Mouse (Mus musculus) embryo, embryonic 9.5 days (tissue): ENCODE data around the gene Ilf3.

Experiments used
- DNase-seq: peaks from one replicate; pipeline ENCODE4 v3.0.0-alpha.2; 2017; ENCODE audit errors: extremely low spot score

The Ilf3 gene

GRCm38 (mm10) chr9:21402764-21403253 lies 35.1 kb downstream of the Ilf3 start:
- no peak for DNase-seq

GRCm38 (mm10) chr9:21403745-21404144 lies 36.1 kb downstream of the Ilf3 start:
- no peak for DNase-seq

- DNase-seq: no peak
These were observed 37.9 kb downstream of the Ilf3 start for GRCm38 (mm10) chr9:21405525-21405924.

- peak; percentile 39 for DNase-seq
These were observed 40.3 kb downstream of the Ilf3 start for GRCm38 (mm10) chr9:21407951-21408350.

- no peak for DNase-seq
These were observed 41.0 kb downstream of the Ilf3 start for GRCm38 (mm10) chr9:21408624-21409023.

GRCm38 (mm10) chr9:21409592-21410317 lies 42.1 kb downstream of the Ilf3 start:
- peak; percentile 79 for DNase-seq

GRCm38 (mm10) chr9:21411669-21412550 lies 44.2 kb downstream of the Ilf3 start, which contains the start of gene Qtrt1:
TSS of gene Qtrt1 (plus strand) at chr9:21411837.
- DNase-seq: peak; percentile 85

- DNase-seq: no peak
These were observed 50.2 kb downstream of the Ilf3 start for GRCm38 (mm10) chr9:21417866-21418265.

- DNase-seq: no peak
These were observed 52.0 kb downstream of the Ilf3 start for GRCm38 (mm10) chr9:21419646-21420045.

- peak; percentile 100 for DNase-seq
These were observed 57.2 kb downstream of the Ilf3 start, which contains the start of gene Dnm2 for GRCm38 (mm10) chr9:21424631-21425555. TSS of gene Dnm2 (plus strand) at chr9:21424908.

GRCm38 (mm10) chr9:21425556-21425945 lies 57.9 kb downstream of the Ilf3 start:
- DNase-seq: no peak

- DNase-seq: no peak
These were observed 58.3 kb downstream of the Ilf3 start for GRCm38 (mm10) chr9:21426013-21426412.

GRCm38 (mm10) chr9:21426525-21426924 lies 58.9 kb downstream of the Ilf3 start:
- DNase-seq: no peak

- DNase-seq: no peak
These were observed 60.1 kb downstream of the Ilf3 start for GRCm38 (mm10) chr9:21427773-21428172.

GRCm38 (mm10) chr9:21428178-21428577 lies 60.5 kb downstream of the Ilf3 start:
- no peak for DNase-seq

- no peak for DNase-seq
These were observed 63.1 kb downstream of the Ilf3 start for GRCm38 (mm10) chr9:21430724-21431123.

GRCm38 (mm10) chr9:21432066-21432465 lies 64.4 kb downstream of the Ilf3 start:
- DNase-seq: no peak

GRCm38 (mm10) chr9:21433766-21434165 lies 66.1 kb downstream of the Ilf3 start:
- no peak for DNase-seq

- no peak for DNase-seq
These were observed 66.7 kb downstream of the Ilf3 start for GRCm38 (mm10) chr9:21434410-21434809.

- no peak for DNase-seq
These were observed 68.3 kb downstream of the Ilf3 start for GRCm38 (mm10) chr9:21435777-21436635.

- DNase-seq: no peak
These were observed 69.9 kb downstream of the Ilf3 start for GRCm38 (mm10) chr9:21437577-21437976.
